Mouse (Mus musculus): ENCODE data around the gene C2cd2. TPM values are rescaled to one million over a fixed set of nuclear protein-coding genes. Genes with fewer than 3 reads are reported as not detected.

C2cd2 gene
- polyA plus RNA-seq, 1 experiment = 11.4 TPM

DNA sequence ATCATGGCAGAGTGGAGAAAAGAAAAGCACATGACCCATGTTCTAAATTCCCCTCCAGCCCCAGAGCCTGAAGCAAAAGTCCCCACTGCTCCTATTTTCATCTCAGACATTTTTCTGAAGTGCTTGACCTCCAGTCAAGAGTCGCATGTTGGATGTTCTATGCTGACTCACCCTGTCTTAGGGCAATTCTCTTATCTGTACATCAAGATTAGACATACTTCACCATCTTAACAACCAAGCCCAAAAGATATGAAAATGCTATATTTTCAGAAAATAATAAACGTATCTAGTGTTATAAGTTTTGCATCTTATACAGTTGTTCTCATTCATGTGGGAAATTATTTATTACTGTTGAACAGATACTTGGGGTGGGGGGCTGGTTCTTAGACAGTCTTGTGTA lies 36.6 kb downstream of the C2cd2 start:
- no peak overlapping the region for H3K4me3 ChIP-seq (ENCODE audit: control insufficient read depth, low read depth, low read length)
- no peaks in the 10 kb centered on the region for H3K27me3 ChIP-seq (ENCODE audit: control insufficient read depth, insufficient read depth, low read length)
- TF ChIP-seq POLR2A (IDR thresholded peaks at IDR 0.05; ENCODE audit: control insufficient read depth, low read depth, low read length) (no peak), CTCF (IDR thresholded peaks at IDR 0.05; ENCODE audit: control insufficient read depth, insufficient read depth, insufficient replicate concordance, low read depth, low read length) (no peak)
- H3K27ac ChIP-seq (ENCODE audit: control insufficient read depth, insufficient read depth, low read depth, low read length) = no peak overlapping the region
- peaks cover 6% of the 10 kb centered on the region for H3K4me1 ChIP-seq (ENCODE audit: control insufficient read depth, insufficient read depth, low read length)
- H3K36me3 ChIP-seq (ENCODE audit: control insufficient read depth, insufficient read depth, low read length) = no peaks in the 10 kb centered on the region

DNA sequence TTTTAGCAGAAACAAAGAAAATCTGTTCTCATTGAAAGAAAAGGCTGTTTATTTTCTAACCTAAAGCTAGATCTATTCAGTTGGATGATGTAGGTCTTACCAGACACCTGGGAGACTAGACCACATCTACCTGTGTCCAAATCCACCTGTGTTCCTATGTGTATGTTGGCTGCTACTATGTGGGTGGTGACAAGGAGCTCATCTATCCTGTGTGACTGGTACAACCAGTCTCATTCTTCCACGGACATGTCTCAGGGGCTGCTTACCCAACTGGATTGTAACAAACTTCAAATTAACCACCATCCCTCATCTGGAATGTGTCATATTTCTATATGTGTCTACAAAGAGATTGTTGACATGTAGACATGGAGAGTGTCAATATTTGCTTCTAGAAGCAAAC lies 38.7 kb downstream of the C2cd2 start:
- H3K27me3 ChIP-seq (ENCODE audit: control insufficient read depth, insufficient read depth, low read length) = no peaks in the 10 kb centered on the region
- no peak overlapping the region for H3K4me3 ChIP-seq (ENCODE audit: control insufficient read depth, low read depth, low read length)
- TF ChIP-seq CTCF (IDR thresholded peaks at IDR 0.05; ENCODE audit: control insufficient read depth, insufficient read depth, insufficient replicate concordance, low read depth, low read length) = no peak
- no peak for TF ChIP-seq POLR2A (IDR thresholded peaks at IDR 0.05; ENCODE audit: control insufficient read depth, low read depth, low read length)
- no peaks in the 10 kb centered on the region for H3K36me3 ChIP-seq (ENCODE audit: control insufficient read depth, insufficient read depth, low read length)
- H3K4me1 ChIP-seq (ENCODE audit: control insufficient read depth, insufficient read depth, low read length) = peaks cover 6% of the 10 kb centered on the region
- no peak overlapping the region for H3K27ac ChIP-seq (ENCODE audit: control insufficient read depth, insufficient read depth, low read depth, low read length)

DNA sequence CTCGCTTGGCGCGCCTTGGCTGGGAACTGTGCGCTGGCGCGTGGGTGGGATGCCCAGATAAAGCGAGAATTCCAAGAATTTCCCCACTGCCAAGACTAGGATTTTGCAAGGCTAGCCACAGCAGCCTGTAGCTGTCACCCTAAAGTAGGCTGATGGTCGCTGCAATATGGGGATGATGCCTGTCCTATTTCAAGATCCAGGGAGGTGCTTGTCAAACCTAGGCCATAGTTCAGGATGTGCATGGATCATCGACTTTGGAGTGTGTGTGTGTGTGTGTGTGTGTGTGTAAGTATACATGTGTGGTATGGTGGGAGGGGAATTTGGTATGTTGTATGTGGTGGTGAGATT lies 39.6 kb downstream of the C2cd2 start:
- no peak for TF ChIP-seq CTCF (IDR thresholded peaks at IDR 0.05; ENCODE audit: control insufficient read depth, insufficient read depth, insufficient replicate concordance, low read depth, low read length)
- no peak for TF ChIP-seq POLR2A (IDR thresholded peaks at IDR 0.05; ENCODE audit: control insufficient read depth, low read depth, low read length)
- peak overlapping the region; percentile 87 for H3K4me3 ChIP-seq (ENCODE audit: control insufficient read depth, low read depth, low read length)
- H3K36me3 ChIP-seq (ENCODE audit: control insufficient read depth, insufficient read depth, low read length) = no peaks in the 10 kb centered on the region
- no peaks in the 10 kb centered on the region for H3K27me3 ChIP-seq (ENCODE audit: control insufficient read depth, insufficient read depth, low read length)
- no peak overlapping the region for H3K27ac ChIP-seq (ENCODE audit: control insufficient read depth, insufficient read depth, low read depth, low read length)
- H3K4me1 ChIP-seq (ENCODE audit: control insufficient read depth, insufficient read depth, low read length) = peaks cover 6% of the 10 kb centered on the region

DNA sequence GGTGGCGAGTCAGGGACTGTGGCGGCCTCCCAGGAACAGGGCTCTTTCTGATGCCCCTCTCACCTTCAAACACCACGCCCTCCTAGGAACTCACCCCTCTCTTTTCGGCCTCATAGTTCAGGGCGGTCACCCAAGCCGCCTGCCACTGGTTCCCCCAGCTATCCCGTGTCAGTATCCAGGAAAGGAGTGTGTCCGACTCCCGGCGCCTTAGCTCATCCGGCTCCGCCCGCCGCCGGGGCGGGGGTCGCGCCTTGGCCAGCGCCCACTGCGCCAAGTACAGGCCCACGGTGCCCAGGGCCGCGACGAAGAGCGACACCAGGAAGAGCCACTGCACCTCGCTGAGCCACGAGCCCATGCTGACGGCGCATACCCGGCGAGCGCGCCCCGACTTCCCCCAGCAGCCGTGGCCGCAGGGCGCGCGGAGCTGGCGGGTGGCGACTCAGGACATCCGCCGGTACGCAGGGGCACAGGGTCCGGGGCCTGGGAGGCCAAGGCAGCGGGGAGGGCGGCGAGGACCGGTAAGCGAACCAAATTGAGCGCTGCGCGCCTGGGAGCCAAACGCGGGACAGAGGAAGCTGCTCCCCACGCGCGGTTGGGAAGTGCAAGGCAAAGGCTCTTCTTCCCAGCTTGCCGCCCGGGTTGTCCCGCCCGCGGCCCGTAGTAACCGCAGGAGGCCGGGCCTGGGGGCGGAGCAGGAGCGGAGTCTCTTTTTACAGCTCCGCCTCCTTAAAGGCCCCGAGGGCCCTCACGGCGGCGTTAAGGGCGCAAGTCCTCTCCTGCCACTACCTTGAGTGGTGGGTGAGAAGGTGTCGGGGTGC lies 40.2 kb downstream of the C2cd2 start:
- peak overlapping the region; percentile 87 for H3K4me3 ChIP-seq (ENCODE audit: control insufficient read depth, low read depth, low read length)
- TF ChIP-seq CTCF (IDR thresholded peaks at IDR 0.05; ENCODE audit: control insufficient read depth, insufficient read depth, insufficient replicate concordance, low read depth, low read length) (no peak), POLR2A (IDR thresholded peaks at IDR 0.05; ENCODE audit: control insufficient read depth, low read depth, low read length) (no peak)

DNA sequence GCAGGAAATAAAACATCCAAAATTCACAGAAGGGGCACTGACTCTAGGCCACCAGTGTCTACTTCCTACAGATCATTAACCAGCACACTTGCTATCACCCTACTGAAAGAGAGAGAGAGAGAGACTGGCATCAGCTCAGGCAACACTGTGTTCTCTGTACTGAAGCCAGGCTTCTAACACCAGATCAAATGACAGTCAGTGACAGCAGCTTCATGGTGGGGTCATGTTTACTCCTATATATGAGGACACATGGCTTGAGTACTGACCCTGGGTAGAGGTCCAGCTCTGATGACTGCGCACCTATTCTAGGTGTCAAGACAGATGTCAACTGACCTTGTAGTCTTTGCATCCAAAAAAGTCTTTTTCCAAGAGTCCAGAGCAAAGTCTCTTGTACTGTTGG lies 41.8 kb downstream of the C2cd2 start:
- Histone ChIP-seq H3K27ac (ENCODE audit: control insufficient read depth, insufficient read depth, low read depth, low read length) (no peak overlapping the region), H3K27me3 (ENCODE audit: control insufficient read depth, insufficient read depth, low read length) (no peaks in the 10 kb centered on the region), H3K4me1 (ENCODE audit: control insufficient read depth, insufficient read depth, low read length) (peaks cover 6% of the 10 kb centered on the region), H3K4me3 (ENCODE audit: control insufficient read depth, low read depth, low read length) (no peak overlapping the region), H3K36me3 (ENCODE audit: control insufficient read depth, insufficient read depth, low read length) (no peaks in the 10 kb centered on the region)
- TF ChIP-seq POLR2A (IDR thresholded peaks at IDR 0.05; ENCODE audit: control insufficient read depth, low read depth, low read length) (no peak), CTCF (IDR thresholded peaks at IDR 0.05; ENCODE audit: control insufficient read depth, insufficient read depth, insufficient replicate concordance, low read depth, low read length) (no peak)

More for the DNA sequence above, 40.2 kb downstream of the C2cd2 start:
- Histone ChIP-seq H3K4me1 (ENCODE audit: control insufficient read depth, insufficient read depth, low read length) (peaks cover 6% of the 10 kb centered on the region), H3K36me3 (ENCODE audit: control insufficient read depth, insufficient read depth, low read length) (no peaks in the 10 kb centered on the region), H3K27ac (ENCODE audit: control insufficient read depth, insufficient read depth, low read depth, low read length) (no peak overlapping the region), H3K27me3 (ENCODE audit: control insufficient read depth, insufficient read depth, low read length) (no peaks in the 10 kb centered on the region)

DNA sequence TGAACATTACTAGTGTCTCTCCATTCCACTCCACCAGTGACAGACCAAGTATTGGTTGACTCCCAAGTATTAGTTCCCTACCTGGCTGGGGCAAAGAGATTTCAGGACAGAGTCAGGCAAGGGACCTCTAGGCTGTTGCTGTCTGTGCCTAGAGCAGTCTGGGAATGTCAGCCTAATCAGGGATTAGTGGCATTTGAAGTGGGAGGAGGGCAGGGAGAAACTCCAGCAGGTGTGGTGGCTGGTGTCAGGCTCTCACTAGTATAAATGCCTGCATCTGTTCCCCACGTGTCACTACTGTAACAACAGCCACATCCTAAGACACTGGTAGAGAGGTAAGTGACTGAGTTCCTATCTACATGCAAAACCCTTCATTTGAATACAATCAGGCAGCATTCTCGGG lies 42.6 kb downstream of the C2cd2 start:
- Histone ChIP-seq H3K4me1 (ENCODE audit: control insufficient read depth, insufficient read depth, low read length) (peaks cover 6% of the 10 kb centered on the region), H3K27ac (ENCODE audit: control insufficient read depth, insufficient read depth, low read depth, low read length) (no peak overlapping the region), H3K27me3 (ENCODE audit: control insufficient read depth, insufficient read depth, low read length) (no peaks in the 10 kb centered on the region), H3K4me3 (ENCODE audit: control insufficient read depth, low read depth, low read length) (no peak overlapping the region), H3K36me3 (ENCODE audit: control insufficient read depth, insufficient read depth, low read length) (no peaks in the 10 kb centered on the region)
- no peak for TF ChIP-seq POLR2A (IDR thresholded peaks at IDR 0.05; ENCODE audit: control insufficient read depth, low read depth, low read length)
- TF ChIP-seq CTCF (IDR thresholded peaks at IDR 0.05; ENCODE audit: control insufficient read depth, insufficient read depth, insufficient replicate concordance, low read depth, low read length) = no peak

DNA sequence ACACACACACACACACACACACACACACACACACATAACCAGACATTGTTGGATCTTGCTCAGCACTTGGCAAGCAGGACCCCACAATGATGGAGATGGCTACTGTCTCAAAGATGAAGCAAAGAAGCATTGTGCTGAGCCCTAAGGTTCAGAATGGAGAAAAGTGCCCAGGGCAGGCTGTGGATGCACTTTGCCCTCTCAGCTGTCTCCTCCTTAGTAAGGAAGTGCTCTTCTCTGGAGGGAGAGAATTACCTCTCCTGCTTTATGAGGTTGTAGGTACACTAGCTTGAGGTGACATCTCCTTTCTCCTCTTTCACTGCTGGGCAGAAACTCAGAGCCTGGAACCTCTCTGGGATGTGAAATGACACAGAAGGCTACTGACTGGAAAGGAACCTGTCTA lies 49.5 kb downstream of the C2cd2 start:
- H3K4me1 ChIP-seq (ENCODE audit: control insufficient read depth, insufficient read depth, low read length) = no peaks in the 10 kb centered on the region
- TF ChIP-seq POLR2A (IDR thresholded peaks at IDR 0.05; ENCODE audit: control insufficient read depth, low read depth, low read length) = no peak
- no peak for TF ChIP-seq CTCF (IDR thresholded peaks at IDR 0.05; ENCODE audit: control insufficient read depth, insufficient read depth, insufficient replicate concordance, low read depth, low read length)
- no peak overlapping the region for H3K27ac ChIP-seq (ENCODE audit: control insufficient read depth, insufficient read depth, low read depth, low read length)
- no peaks in the 10 kb centered on the region for H3K27me3 ChIP-seq (ENCODE audit: control insufficient read depth, insufficient read depth, low read length)
- H3K36me3 ChIP-seq (ENCODE audit: control insufficient read depth, insufficient read depth, low read length) = no peaks in the 10 kb centered on the region
- no peak overlapping the region for H3K4me3 ChIP-seq (ENCODE audit: control insufficient read depth, low read depth, low read length)
